Mouse (Mus musculus): ENCODE measurements around the gene Tec.

DNA sequence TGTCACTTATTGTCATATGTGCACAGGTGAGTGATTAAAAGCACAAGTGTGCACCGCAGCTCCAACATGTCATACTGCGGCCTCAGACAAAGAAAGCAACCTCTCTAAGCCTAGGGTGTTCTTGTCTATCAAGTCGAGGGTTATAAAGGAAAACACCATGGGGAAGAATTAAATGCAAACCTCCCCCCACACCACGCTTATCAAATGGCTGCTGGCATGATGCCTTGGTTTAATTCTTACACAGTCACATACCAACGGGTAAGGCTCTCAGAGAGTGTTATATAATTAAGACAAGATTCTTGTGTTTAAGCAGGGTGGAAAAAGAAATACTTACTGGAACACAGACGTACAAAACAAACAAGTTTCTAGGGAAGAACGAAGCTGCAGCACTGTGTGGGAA, 132.5 kb downstream of the Tec start:
- TF ChIP-seq CTCF (IDR thresholded peaks at IDR 0.05; ENCODE audit: low read depth) (no peak), EP300 (optimal IDR thresholded peaks at IDR 0.05) (no peak)

Measured in stomach, postnatal 0 days (tissue).